Mouse (Mus musculus) embryonic facial prominence, embryonic 12.5 days (tissue): ENCODE measurements around the gene Atp5h. TPM values are rescaled to one million over a fixed set of nuclear protein-coding genes. Genes with fewer than 3 reads are reported as not detected.

Experiments used
- ATAC-seq: fragments of 200-750 bp; cut with Nextera tagmentation; 2 replicates; pipeline ENCODE4 v1.8.0; 2017; ENCODE audit not compliant: insufficient number of reproducible peaks, insufficient read depth, low FRiP score, low TSS enrichment
- H3K27ac ChIP-seq: fragments of 300-500 bp; sonication (generic); 2 replicates; pipeline ENCODE4 v1.5.1; 2016; ENCODE audit warnings: mild to moderate bottlenecking
- H3K27me3 ChIP-seq: fragments of 300-500 bp; sonication (generic); 2 replicates; pipeline ENCODE4 v1.6.1; 2016; ENCODE audit warnings: mild to moderate bottlenecking, moderate library complexity
- H3K36me3 ChIP-seq: fragments of 300-500 bp; sonication (generic); 2 replicates; pipeline ENCODE4 v1.6.1; 2016; ENCODE audit warnings: mild to moderate bottlenecking
- H3K4me1 ChIP-seq: fragments of 300-500 bp; sonication (generic); 2 replicates; pipeline ENCODE4 v1.6.1; 2016
- H3K4me2 ChIP-seq: fragments of 300-500 bp; sonication (generic); replicated peaks from 2 replicates; pipeline ENCODE4 v1.6.1; 2016; ENCODE audit warnings: mild to moderate bottlenecking, moderate library complexity
- H3K4me3 ChIP-seq: fragments of 300-500 bp; sonication (generic); 2 replicates; pipeline ENCODE4 v1.5.1; 2016; ENCODE audit warnings: mild to moderate bottlenecking
- H3K9ac ChIP-seq: fragments of 300-500 bp; sonication (generic); 2 replicates; pipeline ENCODE4 v1.6.1; 2016; ENCODE audit warnings: mild to moderate bottlenecking, moderate library complexity
- H3K9me3 ChIP-seq: fragments of 300-500 bp; sonication (generic); 2 replicates; pipeline ENCODE4 v1.6.1; 2016; ENCODE audit warnings: mild to moderate bottlenecking, moderate library complexity
- WGBS: fragments of 180-500 bp; shearing (Covaris S2); methylation state at CpG from one replicate; pipeline ENCODE4 v1.1.7; 2016; 5-methylcytosine and 5-hydroxymethylcytosine counted together
- polyA plus RNA-seq: library from polyadenylated mRNA; unstranded; fragments of >200 nt; fragmentation: Nextera tagmentation; extraction: Ambion mirVana; gene quantifications from 2 replicates; pipeline ENCODE4 v1.2.1, GENCODE M21; 2016

The Atp5h gene
- polyA plus RNA-seq, 1 experiment from 2014 or later: 867 TPM

GRCm38 (mm10) chr11:115452281-115452860, 32.6 kb upstream of the Atp5h start:
- Histone ChIP-seq H3K4me2 (no peak overlapping the region), H3K36me3 (no peaks in the 10 kb centered on the region), H3K9ac (no peak overlapping the region), H3K4me3 (no peak overlapping the region), H3K9me3 (no peaks in the 10 kb centered on the region), H3K27me3 (no peaks in the 10 kb centered on the region), H3K4me1 (no peaks in the 10 kb centered on the region), H3K27ac (no peak overlapping the region)
- no peak for ATAC-seq
- WGBS: 83% methylated on average over 7 of the region's 7 CpGs

- no peak overlapping the region for H3K4me3 ChIP-seq
- no peaks in the 10 kb centered on the region for H3K9me3 ChIP-seq
- no peak for ATAC-seq
- no peak overlapping the region for H3K9ac ChIP-seq
- H3K36me3 ChIP-seq: no peaks in the 10 kb centered on the region
- 0 out of 2 replicates have a peak, but pooled peaks cover 1% of the 10 kb centered on the region for H3K27me3 ChIP-seq
- 85% methylated on average over 8 of the region's 8 CpGs for WGBS
- H3K4me2 ChIP-seq: no peak overlapping the region
- H3K4me1 ChIP-seq: peaks cover 3% of the 10 kb centered on the region
- no peak overlapping the region for H3K27ac ChIP-seq
Measured at GRCm38 (mm10) chr11:115451781-115452241, 32.0 kb upstream of the Atp5h start.

GRCm38 (mm10) chr11:115450176-115450575, 30.4 kb upstream of the Atp5h start:
- no peak for ATAC-seq
- Histone ChIP-seq H3K4me2 (no peak overlapping the region), H3K4me3 (no peak overlapping the region), H3K4me1 (peaks cover 7% of the 10 kb centered on the region), H3K9ac (no peak overlapping the region), H3K36me3 (no peaks in the 10 kb centered on the region), H3K27ac (no peak overlapping the region), H3K27me3 (0 out of 2 replicates have a peak, but pooled peaks cover 3% of the 10 kb centered on the region), H3K9me3 (no peaks in the 10 kb centered on the region)
- 90% methylated on average over 7 of the region's 7 CpGs for WGBS

- 24% methylated on average over 7 of the region's 7 CpGs for WGBS
- H3K4me2 ChIP-seq: no peak overlapping the region
- no peaks in the 10 kb centered on the region for H3K9me3 ChIP-seq
- H3K27me3 ChIP-seq: 0 out of 2 replicates have a peak, but pooled peaks cover 3% of the 10 kb centered on the region
- H3K9ac ChIP-seq: no peak overlapping the region
- no peak overlapping the region for H3K27ac ChIP-seq
- H3K4me1 ChIP-seq: peaks cover 7% of the 10 kb centered on the region
- ATAC-seq: no peak
- no peak overlapping the region for H3K4me3 ChIP-seq
- H3K36me3 ChIP-seq: no peaks in the 10 kb centered on the region
Measured at GRCm38 (mm10) chr11:115448998-115449397, 29.2 kb upstream of the Atp5h start.

GRCm38 (mm10) chr11:115448075-115448474, 28.3 kb upstream of the Atp5h start:
- H3K9me3 ChIP-seq: no peaks in the 10 kb centered on the region
- WGBS: 82% methylated on average over 16 of the region's 16 CpGs
- H3K4me1 ChIP-seq: peaks cover 7% of the 10 kb centered on the region
- no peak overlapping the region for H3K9ac ChIP-seq
- no peak overlapping the region for H3K4me2 ChIP-seq
- 0 out of 2 replicates have a peak, but pooled peaks cover 3% of the 10 kb centered on the region for H3K27me3 ChIP-seq
- H3K36me3 ChIP-seq: no peaks in the 10 kb centered on the region
- ATAC-seq: no peak
- no peak overlapping the region for H3K4me3 ChIP-seq
- no peak overlapping the region for H3K27ac ChIP-seq

- Histone ChIP-seq H3K9ac (no peak overlapping the region), H3K27ac (no peak overlapping the region), H3K36me3 (no peaks in the 10 kb centered on the region)
Measured at GRCm38 (mm10) chr11:115447321-115447885, 27.6 kb upstream of the Atp5h start.

GRCm38 (mm10) chr11:115446906-115447305, 27.1 kb upstream of the Atp5h start:
- Histone ChIP-seq H3K9ac (no peak overlapping the region), H3K36me3 (no peaks in the 10 kb centered on the region), H3K27me3 (0 out of 2 replicates have a peak, but pooled peaks cover 3% of the 10 kb centered on the region), H3K4me1 (peaks cover 7% of the 10 kb centered on the region), H3K4me3 (no peak overlapping the region), H3K4me2 (no peak overlapping the region), H3K9me3 (no peaks in the 10 kb centered on the region), H3K27ac (0 out of 2 replicates have a peak overlapping the region, but pooled peaks have one; percentile 11)
- no peak for ATAC-seq
- WGBS: 69% methylated on average over 3 of the region's 3 CpGs

More at GRCm38 (mm10) chr11:115447321-115447885, 27.6 kb upstream of the Atp5h start:
- no peak for ATAC-seq
- Histone ChIP-seq H3K4me3 (no peak overlapping the region), H3K9me3 (no peaks in the 10 kb centered on the region), H3K4me2 (no peak overlapping the region), H3K27me3 (0 out of 2 replicates have a peak, but pooled peaks cover 3% of the 10 kb centered on the region), H3K4me1 (peaks cover 7% of the 10 kb centered on the region)
- WGBS: 76% methylated on average over 11 of the region's 11 CpGs

- no peak overlapping the region for H3K27ac ChIP-seq
- H3K9ac ChIP-seq: no peak overlapping the region
- no peak overlapping the region for H3K4me2 ChIP-seq
- 41% methylated on average over 15 of the region's 15 CpGs for WGBS
- no peaks in the 10 kb centered on the region for H3K27me3 ChIP-seq
- H3K36me3 ChIP-seq: no peaks in the 10 kb centered on the region
- H3K4me1 ChIP-seq: peaks cover 3% of the 10 kb centered on the region
- H3K4me3 ChIP-seq: no peak overlapping the region
- ATAC-seq: no peak
- 0 out of 2 replicates have a peak, but pooled peaks cover 4% of the 10 kb centered on the region for H3K9me3 ChIP-seq
Measured at GRCm38 (mm10) chr11:115441417-115441816, 21.7 kb upstream of the Atp5h start.

GRCm38 (mm10) chr11:115439906-115440595, 20.3 kb upstream of the Atp5h start, which contains the start of gene Trim80:
Gene Trim80 (plus strand): TSS chr11:115440545.
- H3K27ac ChIP-seq: no peak within 1 kb of the TSS
- no peak within 1 kb of the TSS for H3K4me2 ChIP-seq
- H3K4me1 ChIP-seq: peaks cover 15% of the 10 kb centered on the region
- no peak within 1 kb of the TSS for H3K9ac ChIP-seq
- no peak within 1 kb of the TSS for H3K4me3 ChIP-seq
- no peaks in the 10 kb centered on the region for H3K27me3 ChIP-seq
- WGBS: 95% methylated on average over 9 of the region's 9 CpGs
- H3K9me3 ChIP-seq: 0 out of 2 replicates have a peak, but pooled peaks cover 4% of the 10 kb centered on the region
- ATAC-seq: no peak
- no peaks in the 10 kb centered on the region for H3K36me3 ChIP-seq

GRCm38 (mm10) chr11:115439326-115439725, 19.6 kb upstream of the Atp5h start:
- Histone ChIP-seq H3K27me3 (no peaks in the 10 kb centered on the region), H3K9ac (no peak overlapping the region), H3K27ac (no peak overlapping the region), H3K36me3 (no peaks in the 10 kb centered on the region), H3K4me3 (no peak overlapping the region), H3K9me3 (0 out of 2 replicates have a peak, but pooled peaks cover 4% of the 10 kb centered on the region), H3K4me1 (peaks cover 15% of the 10 kb centered on the region), H3K4me2 (no peak overlapping the region)
- no peak for ATAC-seq
- 86% methylated on average over 3 of the region's 3 CpGs for WGBS

- H3K9ac ChIP-seq: no peak overlapping the region
- H3K36me3 ChIP-seq: 0 out of 2 replicates have a peak, but pooled peaks cover 2% of the 10 kb centered on the region
- 0 out of 2 replicates have a peak, but pooled peaks cover 4% of the 10 kb centered on the region for H3K9me3 ChIP-seq
- WGBS: 67% methylated on average over 5 of the region's 5 CpGs
- no peaks in the 10 kb centered on the region for H3K27me3 ChIP-seq
- H3K27ac ChIP-seq: no peak overlapping the region
- no peak overlapping the region for H3K4me2 ChIP-seq
- no peak for ATAC-seq
- H3K4me3 ChIP-seq: no peak overlapping the region
- H3K4me1 ChIP-seq: peaks cover 15% of the 10 kb centered on the region
Measured at GRCm38 (mm10) chr11:115437571-115438122, 17.9 kb upstream of the Atp5h start.
